Mouse (Mus musculus): Measurements from ENCODE around the gene Pdzd2. TPM values are rescaled to one million over a fixed set of nuclear protein-coding genes. Genes with fewer than 3 reads are reported as not detected.
A peak's percentile ranks its signal among the peaks of the same experiment; 100 is the strongest.

Gene Pdzd2
- total RNA-seq, 2 experiments from 2014 or later = 26.2 to 44.2 TPM

DNA sequence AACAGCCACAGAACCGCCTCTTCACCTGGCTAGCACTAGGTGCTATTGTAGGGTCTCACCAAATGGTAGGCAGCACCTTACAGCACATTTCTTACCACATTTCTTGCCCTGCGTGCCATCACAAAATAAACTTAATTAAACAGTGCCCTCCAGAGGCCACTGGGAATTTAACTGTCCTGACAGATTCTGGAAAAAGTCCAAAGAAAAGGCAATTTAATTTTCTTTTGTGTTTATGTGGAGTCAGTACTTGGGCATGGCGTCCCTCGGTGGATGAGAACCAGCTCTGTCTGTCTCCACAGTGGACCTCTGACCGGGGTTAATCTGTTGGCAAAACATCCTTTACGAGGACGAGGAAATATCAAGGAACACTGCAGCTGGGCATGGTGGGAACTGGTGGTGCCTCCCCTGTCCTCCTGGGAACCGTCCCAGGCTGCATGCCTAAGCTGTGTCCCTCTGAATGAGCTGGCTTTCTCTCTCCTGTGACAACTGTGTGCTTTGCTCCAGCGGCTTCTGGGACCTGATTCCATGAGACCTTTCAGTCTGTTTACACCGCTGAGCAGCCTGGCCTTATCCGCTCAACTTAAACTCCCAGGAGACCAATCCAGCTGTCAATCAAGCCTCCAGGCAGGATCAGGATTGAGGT is 162.5 kb downstream of the Pdzd2 start:
- peak; percentile 61 for DNase-seq

DNA sequence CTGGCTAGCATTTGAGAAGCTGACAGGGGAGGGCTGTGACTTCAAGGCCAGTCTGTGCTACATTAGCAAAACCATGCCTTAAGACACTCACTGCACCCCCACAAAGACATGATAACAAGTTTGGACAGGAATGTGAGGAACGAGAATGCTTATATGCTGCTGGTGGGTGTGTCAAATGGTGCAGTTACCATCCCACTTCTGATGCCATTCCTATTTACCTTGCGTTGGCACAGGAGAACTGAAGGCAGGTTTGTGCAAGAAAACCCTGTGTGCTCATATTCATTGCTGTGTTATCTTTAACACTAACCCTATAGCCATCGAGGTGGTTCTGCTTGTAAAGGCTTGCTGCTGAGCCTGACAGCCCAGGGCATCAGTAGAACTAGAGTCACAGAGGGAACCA is 166.1 kb downstream of the Pdzd2 start:
- DNase-seq = no peak

DNA sequence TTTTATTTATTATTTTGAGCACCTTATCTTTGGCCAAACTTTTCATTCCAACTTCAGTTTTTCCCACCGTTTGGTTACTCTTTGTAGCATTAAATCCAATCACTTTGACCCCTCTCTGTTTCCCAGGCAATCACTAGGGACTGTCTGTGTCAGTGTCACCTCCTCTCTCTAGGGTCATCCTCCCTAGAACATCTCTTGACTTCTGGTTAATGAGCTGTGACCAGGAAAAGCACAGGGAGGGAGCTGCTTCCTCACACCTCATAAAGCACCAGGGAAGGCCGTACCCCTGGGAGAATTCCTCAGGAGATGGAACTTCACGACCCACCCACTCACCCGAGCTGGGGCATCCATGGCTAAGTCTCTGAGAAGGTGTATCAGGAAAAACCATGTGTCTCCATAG is 168.6 kb downstream of the Pdzd2 start:
- no peak for DNase-seq

DNA sequence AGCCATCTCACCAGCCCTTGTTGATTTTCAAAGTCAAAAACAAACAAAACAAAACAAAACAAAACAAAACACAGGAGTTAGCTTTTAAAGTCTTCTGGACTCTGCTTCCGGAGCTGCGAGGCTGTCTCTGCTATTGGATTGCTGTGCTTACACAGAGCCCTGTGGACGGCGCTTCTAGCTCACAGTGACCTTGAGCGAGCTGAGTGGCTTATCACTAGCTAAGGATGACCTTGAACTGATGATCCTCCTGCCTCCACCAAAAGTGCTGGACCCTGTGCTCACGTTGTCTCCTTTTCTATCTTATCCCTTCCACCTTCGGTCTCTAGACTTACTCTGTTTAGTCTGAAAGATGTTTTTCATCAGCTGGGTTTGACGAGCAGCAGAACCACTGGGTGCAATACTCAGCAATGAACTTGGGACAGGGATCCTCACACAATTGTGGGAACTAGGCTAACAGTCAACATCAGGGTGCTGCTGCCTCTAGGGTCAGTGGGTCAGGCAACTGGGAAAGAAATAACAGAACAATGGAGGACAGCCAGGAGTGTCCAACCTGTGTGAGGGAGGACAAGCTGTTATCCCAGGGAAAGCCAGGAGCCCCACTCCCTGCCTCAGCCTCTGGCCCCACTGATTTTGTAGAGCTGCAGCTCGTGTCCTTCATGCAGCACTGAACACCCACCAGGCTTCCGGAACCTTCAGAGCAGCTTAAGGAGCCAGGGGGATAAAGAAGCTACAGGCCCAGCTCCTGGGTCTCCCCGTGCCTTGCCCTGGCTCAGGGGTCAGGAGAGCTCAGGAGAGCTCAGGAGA is 172.9 kb downstream of the Pdzd2 start:
- no peak for DNase-seq

DNA sequence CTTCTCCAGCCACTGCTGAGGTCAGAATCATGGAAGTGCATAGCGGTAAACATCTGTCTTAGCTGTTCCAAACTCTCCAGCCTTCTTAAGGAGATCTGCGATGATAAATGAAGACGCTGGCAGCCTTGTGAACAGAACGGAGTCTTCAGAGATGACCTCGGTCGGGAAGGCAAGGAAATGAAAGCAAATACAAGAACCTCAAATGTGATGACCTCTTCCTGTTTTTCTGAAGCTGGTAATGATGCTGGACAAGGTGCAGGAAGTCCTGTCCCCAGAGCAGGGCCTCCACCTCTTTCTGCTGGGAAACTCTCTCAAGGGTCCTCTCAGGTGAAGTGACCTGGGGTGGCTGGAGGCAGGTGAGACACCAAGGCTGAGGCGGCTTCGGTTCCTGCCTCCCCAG is 174.4 kb downstream of the Pdzd2 start:
- DNase-seq = no peak

DNA sequence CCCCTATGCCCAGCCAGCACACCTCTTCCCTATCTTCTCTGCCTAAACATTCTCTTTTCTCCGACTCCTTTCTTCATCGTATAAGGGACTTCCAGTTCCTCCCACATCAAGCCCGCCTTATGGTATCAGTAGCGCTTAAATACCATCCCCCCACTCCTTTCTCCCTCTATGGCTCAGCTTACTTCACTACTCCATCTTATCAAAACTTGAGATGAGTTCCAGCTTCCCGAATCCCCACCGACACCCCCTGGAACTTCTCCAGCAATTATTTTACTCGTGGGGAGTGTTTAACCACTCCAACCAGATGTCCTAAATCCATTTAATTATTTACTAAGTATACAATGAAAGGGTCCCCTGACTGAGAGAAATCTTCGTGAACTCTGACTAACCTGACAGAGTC is 179.2 kb downstream of the Pdzd2 start:
- DNase-seq = no peak

DNA sequence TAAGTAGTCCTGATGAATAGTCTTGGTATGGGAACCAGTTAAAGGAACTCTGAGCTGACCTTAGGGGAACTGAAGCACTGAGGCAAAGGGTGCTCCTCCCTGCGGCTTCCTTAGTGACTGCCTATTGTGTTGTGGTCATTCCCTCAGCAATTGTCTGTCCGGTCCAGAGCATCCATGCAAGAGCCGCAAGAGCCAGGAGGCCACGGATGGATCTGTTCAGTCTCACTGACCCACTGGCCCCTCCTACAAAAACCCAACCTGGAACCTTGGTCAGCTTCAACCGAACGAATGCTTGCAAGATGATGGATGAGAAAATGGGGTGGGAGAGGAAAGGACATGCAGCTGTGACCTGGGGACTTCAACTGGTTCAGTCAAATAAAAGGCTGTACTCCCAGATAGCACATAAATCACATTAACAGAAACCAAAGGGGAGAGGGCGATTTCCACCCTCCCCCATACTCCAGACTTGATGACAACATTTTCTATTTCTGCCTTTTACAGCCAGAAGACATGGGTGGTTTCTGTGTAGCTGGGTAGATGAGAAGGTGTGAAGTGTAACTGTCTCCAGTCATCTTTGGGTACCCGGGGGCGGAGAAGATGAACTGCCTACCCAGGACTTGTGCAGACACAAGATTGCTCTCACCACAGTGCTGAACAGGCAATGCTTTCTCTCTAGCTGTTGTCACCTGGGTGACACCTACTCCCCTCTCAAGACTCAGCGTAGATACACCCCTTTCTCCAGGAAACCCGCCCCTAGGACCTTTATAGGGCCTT is 181.9 kb downstream of the Pdzd2 start:
- no peak for DNase-seq

DNA sequence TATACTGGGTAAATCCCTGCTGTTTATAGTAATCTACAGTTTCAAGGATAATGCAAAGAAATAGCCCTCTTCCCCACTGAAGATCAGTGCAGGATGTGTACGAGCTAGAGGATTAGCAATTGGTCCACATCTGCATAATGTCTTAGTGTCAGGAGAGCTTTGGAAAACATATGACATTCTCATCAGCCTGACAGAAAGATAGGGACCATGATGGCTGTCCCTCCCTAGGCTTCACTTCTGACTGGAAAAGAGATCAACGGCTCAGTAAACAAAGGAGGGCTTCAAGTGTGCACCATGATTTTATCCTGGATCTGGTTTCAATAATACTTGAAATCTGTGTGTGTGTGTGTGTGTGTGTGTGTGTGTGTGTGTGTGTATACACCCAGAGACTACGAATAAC is 186.5 kb downstream of the Pdzd2 start:
- DNase-seq = no peak

DNA sequence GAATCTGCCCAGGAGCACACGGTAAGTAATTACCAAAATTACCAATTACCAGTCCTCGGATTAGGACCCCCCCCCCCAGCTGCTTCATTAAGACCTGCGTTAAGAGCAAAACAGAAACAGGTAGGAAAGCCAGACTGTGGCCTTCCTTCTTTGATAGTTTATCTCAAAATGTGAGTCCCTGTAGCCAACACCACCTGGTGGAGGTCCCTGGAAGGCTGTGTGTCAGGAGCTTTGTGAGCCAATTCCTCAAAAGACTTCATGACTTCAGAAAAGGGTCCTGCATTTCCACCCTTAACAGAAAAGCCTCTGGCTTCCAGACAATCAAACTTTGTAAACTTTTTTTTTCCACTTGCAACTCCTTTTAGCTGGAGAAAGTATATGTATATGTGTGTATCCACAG is 188.8 kb downstream of the Pdzd2 start:
- DNase-seq = no peak

DNA sequence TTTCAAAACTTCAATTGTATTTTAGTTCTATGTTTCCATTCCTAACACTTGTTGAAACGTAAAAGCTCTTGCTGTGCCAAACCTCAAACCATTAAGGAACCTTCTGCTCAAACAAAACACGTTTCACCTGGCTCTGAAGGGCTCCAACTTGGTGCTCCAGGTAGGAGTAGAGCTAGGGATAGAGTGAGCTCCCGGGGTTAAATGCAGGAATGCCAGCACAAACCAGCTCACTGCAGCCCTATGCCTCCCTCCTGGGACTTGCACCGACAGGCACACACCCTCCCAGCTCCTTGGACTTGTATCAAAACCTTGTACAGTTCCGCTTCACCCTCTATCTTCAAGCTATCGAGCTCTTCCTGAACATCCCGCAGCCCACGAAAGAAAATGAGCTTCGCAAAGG is 189.3 kb downstream of the Pdzd2 start:
- peak; percentile 51 for DNase-seq

DNA sequence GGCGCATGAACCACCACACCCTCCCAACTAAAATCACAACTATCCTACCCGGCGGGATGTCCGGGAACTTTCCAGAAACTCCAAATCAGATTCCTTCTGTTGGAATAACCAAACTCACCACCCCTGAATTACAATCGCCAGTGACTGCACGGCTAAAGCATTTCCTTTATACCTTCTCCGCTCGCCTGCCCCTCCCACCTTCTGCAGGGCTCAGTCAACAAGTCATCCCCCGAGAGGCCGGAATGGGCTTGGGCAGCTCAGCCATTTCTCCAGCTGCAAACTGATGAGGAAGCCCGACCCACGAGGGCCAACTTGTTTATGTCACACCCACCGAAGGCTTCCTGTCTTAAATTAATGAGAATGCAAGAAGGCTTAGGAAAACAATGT is 189.8 kb downstream of the Pdzd2 start:
- peak; percentile 57 for DNase-seq

DNA sequence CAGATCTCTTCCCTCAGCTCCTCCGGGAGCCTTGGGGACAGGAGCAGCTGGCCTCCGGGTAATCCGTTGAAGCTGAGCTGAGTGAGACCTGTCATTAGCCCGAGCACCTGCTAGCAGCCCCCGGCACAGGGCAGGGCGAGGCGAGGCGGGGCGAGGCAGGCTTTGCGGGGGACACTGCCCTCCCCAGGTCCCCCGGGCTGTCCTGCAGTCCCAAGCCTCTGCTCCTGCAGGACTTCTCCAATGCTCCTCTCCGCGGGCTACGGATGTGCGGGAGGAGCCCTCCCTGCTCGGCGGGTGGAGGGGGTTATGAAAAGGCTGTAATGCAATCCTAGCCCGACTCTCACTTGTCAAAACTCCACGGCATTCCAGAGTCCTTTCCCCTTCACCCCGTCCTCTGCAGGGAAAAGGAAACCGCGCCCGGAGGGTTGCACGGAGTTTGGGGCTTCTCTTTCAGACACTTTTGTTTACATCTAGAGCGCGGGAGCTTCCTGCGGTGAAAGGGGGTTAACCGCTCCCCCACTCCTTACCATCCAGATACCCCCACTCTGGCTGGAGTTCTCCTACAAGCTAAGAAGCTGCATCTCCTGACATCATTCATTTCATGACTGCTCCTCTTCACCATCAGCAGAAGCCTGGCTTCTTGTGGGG is 190.3 kb downstream of the Pdzd2 start:
- peak; percentile 49 for DNase-seq

DNA sequence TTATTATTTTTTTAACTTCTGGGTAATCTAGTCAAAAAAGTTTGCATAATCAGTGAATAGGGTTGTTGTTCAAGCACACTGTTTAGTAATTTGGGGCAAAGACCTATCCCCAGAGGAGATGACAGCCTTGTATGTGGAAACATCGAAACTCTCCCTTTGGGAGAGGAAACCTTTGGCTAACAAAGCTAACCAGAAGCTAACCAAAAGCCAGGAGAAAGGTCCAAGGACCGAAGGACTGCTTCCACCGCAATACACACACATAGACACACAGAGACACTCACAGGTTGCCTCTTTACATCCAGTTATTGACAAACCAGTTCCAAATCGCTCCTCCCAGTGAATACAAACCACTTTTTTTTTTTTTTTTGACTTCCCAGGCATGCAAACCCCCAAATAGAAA is 191.0 kb downstream of the Pdzd2 start:
- peak; percentile 42 for DNase-seq

DNA sequence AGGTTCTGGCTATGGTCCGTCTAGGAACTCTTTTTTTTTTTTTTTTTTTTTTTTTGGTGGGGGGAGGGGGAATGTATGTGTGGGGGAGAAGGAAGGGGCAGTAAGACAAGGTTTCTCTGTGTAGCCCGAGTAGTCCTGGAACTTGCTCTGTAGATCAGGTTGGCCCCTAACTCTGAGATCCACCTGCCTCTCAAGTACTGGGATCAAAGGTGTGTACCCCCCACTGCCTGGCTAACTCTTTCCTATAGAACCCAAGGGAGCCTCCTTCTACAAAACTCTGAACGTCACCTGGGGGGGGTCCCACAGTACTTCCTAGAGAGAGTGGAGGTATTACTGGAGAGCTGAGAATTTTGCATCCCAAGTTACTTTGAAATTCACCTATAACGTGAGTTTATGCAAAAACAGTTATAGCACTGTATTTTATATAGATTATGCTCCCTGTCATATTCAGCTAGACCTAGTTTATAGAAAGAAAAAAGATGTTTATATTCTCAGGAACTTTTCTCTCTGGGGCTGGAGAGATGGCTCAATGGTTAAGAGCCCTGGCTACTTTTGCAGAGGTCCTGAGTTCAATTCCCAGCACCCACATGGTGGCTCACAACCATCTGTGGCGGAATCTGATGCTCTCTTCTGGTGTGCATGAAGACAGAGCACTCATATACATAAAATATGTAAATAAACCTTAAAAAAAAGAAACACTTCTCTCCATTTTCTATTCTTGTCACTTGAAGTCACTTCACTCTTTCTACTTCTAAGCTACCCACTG is 191.9 kb downstream of the Pdzd2 start:
- no peak for DNase-seq

DNA sequence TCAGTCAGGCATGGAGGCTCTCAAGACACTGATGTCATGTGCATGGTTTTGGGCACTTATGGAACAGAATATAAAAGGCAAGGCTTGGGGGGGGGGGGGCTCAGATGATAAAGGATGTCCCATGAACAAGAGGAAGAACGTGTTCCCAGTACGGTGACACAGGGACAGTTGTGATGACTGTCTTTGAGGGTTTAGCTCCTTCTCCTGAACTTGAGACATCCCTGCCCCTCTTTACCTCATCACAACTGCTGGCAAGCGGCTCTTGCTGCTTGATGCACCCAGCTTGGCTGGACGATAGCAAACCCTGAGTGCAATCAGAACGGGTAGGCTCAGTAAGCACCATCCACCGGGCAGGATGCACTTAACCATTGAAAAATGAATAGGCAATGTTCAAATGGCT is 192.9 kb downstream of the Pdzd2 start:
- DNase-seq = no peak

DNA sequence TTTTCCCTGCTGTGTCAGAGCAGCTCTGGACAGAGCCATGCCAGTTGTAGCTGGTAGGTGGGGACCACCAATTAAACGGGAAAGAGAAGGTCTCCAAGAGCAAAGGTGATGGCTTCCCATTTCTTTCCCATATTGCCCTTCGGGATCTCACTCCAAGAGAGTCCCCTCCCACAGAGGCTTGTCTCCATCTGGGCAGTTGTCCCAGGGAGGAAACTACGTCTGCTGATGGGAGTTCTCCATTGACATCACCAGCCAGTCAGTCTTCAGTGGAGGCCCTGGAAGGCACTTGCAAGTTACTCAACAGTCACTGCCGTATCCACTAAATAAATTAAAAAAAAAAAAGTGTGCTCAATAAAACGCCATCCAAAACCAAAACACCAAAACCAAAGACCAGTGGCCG is 194.1 kb downstream of the Pdzd2 start:
- peak; percentile 41 for DNase-seq

DNA sequence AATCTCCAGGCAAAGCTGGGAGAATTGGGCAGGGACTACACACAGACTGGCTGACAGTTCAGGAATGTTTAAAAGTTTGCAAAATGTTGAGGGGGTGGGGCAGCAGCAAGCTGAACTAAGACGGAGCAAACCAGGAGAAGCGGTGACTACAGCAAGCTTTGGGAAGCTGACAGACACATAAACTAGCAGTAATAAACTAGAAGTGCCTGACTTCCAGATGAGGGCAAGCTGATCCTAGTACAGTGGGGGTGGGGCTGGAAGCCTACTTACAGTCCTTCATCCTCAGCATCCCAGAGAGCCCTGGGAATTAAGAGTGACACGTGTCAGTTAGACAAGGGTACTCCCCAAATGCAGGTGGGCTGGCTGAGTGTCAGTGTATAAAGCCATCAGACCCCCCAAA is 194.5 kb downstream of the Pdzd2 start:
- DNase-seq = no peak

DNA sequence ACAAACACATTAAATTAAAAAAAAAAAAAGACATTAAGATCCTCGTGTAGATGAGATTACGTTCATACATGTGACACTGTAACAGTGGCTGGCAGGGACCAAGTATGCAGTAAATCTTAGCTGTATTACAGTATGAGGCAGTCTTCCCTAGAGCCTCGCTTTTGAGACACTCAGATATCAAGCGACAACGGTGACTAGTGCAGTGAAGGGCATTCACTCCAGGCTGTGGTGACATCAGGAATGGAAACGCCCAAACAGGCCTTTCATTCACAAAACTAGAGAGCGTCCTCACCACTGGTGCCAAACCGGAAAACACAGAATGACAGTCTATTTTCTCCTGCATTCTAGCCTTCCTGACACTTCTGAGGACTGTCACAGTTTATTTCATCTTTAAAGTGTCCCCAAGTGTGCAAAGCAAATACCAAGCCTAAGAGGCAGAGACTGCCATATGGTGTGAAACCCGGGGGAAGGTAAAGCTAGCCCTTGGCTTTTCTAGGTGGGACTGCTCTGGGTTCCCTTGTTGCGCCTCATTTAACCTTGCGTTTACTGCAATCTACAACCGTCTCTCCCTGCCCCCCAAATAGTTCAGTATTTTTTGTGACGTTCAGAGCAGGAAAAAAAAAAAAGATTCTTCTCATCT is 195.9 kb downstream of the Pdzd2 start:
- DNase-seq = no peak

DNA sequence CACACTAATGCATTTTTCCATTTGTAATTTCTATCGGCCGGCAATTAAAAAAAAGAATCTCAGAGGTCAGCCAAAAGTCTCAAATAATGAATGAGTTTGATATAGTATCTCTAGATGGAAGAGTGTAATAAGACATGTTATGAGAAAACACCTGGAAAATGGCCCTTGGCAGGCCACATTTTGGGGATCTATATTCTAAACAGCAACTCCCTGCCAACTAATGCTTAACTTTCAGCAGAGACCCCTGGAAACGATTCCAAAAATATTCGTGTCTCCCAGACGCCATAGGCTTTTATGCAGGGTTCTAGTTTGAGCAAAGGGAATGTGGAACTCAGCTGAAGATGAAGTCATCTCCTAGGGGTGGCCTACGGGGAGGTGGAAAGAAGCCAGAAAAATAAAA is 197.4 kb downstream of the Pdzd2 start:
- DNase-seq = no peak

DNA sequence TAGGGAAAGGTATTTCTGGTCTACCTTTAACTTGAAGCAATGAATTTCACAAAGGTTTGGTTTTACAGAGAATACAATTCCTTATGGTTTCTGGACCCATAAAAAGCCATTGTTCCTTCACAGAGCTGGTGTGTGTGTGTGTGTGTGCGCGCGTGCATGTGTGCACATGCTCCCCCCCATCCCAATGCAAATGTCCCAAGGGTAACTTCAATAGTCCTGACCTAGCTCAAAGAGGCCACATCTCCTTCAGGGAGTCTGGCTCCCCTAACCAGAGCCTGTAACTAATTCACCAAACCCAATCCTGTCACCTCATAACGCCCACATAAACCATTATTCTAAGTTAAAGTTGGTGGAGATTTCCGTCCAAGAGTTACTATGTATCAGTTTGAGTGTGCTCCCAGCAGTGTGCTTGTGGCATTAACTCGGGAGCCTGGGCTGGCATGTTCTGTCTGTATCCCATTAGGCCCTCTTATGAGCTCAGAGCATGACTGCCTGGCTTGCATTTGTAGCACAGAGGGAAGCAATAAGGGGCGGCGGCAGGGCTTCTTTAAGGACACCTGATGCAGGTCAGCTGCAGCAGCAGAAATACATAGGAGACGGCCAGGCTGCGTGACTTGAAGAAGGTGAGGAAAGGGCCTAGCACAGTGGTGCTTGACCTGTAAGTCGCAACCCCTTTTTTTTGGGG is 200.0 kb downstream of the Pdzd2 start:
- no peak for DNase-seq

DNA sequence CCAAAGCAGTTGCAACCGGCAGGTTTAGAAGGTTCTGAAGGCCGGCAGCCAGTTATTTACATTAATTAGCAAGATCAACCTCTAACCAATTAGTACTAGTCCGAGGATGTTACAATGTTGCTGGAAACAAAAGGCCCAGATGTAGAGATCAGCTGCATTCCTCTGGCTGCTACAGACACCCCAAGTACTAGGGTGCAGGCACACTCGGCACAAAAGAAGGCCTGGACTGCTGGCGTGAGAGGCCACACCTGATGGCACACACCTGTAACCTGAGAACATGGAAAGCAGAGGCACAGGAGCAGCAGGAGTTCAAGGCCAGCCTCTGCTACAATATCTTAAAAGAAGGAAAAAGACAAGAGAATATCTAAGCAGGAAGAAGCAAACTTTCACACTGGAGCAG is 206.5 kb downstream of the Pdzd2 start:
- DNase-seq = no peak
